Mouse (Mus musculus) left cerebral cortex, postnatal 14 days (tissue): ENCODE measurements at regions not wholly inside any gene's neighbourhood (a gene's known extent, or its start where the extent isn't known, plus 50 kb on each side); places are given as distances from the start of the nearest gene placed in this dataset.

ENCODE experiments used
- DNase-seq, 2 experiments: peaks; one replicate each; pipeline ENCODE4 v3.0.0; 2021 to 2022; ENCODE audit warnings: low spot score in 2 of 2, mixed read lengths in 1 of 2
- intact Hi-C: fragments of 180-260 bp; cut with DNase I; formaldehyde crosslinking; loops from one replicate; pipeline ENCODE4 v1.15.1; 2025

DNA sequence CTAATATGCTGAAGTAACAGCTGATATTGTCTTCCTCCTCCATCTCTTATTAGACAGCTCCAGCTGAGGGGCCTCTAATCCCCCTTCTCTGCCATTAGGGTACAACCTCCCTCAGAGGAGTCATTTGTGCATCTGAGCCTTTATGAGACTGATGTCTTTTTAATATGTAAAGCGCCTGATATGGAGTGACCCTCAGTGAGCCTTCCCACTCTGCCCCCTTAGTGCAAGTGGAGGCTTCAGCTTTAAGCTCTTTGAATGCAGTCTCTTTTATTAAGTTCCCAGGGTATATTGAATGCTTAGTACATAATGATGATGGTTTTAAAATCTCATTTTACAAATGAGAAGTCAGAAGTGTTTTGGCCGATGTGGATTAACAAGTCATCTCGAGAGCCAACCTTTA lies 191.5 kb downstream of the Otol1 start:
- intact Hi-C loops = no loop called here
- no peak for DNase-seq

DNA sequence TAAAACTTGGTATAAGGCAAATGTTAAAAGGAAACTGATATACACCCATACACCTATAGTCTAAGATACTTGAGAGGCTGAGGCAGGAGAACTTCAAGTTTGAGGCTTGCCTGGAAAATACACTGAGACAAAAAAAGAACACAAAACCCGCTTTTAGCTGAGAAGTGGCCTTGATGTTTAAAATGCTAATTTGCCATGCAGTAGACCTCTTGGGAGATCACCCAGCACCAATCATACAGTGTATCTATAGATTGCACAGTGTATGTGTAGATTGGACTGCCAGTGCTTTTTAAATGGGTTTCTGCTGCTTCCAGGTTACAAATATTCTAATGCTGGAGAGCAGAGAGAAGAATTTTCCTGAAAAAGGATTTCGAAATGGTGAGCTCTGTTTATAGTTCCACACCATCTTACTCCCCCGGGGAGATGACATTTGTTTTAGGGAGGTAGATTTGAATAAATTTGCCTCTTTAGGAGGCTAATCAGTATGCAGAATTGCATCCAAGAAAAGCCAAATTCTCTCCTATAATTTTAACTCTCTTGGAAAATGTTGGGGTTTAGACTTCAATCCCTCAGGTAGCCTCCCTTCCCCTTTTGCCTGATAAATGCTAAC lies 194.0 kb downstream of the Otol1 start:
- intact Hi-C loops = no loop called here
- DNase-seq = peak; percentile 10 to 22

DNA sequence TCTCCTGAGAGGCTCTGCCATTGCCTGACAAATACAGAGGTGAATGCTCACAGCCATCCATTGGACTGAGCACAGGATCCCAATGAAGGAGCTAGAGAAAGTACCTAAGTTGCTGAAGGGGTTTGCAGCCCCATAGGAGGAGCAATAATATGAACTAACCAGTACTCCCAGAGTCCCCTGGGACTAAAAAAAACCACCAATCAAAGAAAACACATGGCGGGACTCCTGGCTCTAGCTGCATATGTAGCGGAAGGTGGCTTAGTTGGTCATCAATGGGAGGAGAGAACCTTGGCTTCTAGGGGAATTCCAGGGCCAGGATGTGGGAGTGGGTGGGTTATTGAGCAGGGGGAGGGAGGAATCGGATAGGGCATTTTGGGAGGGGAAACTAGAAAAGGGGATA lies 207.8 kb downstream of the Otol1 start:
- no peak for DNase-seq
- intact Hi-C loops = no loop called here

DNA sequence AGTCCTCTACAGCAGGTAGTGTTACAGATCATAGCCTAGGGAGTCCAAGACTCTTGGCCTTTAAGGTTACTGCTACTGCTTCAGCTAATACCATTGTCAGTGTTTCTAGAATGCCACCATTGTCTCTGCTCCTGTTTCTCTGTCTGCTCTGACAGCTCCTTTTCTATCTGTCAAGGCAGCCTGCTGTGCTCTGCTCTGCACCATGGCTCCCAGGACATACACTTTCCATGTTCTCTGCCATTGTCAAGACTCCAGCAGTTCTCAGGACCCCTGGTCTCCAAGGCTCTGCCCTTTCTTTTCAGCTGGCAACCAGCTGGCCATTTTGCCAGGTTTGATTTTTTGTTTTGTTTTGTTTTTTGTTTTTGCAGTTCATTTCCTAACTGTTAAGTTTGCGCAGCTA lies 208.7 kb downstream of the Otol1 start:
- intact Hi-C loops = no loop called here
- no peak for DNase-seq

DNA sequence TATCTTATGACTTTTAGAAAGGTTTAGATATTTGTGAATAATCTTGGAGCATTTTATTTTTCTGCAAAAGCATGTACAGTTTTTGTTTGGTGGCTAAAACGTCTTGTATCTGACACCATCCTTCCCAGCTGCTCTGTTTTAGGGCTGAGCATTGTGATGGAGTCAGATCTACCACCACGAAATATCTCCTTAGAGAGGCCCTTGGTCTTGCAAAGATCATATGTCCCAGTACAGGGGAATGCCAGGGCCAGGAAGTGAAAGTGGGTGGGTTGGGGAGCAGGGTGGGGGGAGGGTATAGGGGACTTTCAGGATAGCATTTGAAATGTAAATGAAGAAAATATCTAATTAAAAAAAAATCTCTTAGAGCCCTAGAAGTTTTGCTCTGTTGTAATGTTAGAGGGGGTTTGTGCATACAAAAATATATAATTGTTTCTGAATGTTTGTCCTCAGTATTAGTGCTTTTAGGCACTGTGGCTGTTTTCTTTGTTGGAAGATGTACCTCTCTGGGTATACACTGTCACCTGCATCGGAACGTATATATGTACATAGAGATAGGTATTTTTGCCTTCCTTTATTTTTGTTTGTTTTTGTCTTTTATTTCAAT lies 211.4 kb downstream of the Otol1 start:
- no peak for DNase-seq
- intact Hi-C loops = no loop called here

DNA sequence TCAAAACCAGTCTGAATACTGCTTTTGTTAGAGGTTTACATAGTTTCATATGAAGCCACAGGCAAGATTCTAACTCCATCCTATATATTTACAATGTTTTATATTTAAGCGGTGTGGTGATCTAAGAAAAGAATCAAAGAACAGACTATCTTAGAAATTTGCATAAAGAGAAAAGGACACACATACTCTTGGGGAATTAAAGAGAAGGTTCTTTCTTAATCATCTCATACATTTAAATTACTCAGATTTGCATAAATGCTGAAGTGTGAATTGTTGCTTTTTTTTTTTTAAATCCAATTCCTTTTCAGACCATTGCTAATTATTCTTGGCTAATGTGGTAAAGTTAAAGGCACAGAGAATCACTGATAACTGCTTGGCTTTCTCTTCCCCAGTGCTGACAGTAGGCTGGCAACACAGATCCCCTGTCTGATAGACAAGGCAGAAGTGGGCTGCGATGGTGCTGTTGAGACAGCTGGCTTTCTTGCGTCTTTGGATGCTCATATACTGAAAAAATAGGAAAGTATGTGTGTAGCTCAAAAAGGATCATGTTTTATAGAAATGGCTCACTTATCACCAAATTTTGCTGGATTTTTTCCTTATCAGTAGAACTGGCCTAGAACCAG lies 216.1 kb downstream of the Otol1 start:
- intact Hi-C loops = no loop called here
- DNase-seq = peak; percentile 40 to 41

DNA sequence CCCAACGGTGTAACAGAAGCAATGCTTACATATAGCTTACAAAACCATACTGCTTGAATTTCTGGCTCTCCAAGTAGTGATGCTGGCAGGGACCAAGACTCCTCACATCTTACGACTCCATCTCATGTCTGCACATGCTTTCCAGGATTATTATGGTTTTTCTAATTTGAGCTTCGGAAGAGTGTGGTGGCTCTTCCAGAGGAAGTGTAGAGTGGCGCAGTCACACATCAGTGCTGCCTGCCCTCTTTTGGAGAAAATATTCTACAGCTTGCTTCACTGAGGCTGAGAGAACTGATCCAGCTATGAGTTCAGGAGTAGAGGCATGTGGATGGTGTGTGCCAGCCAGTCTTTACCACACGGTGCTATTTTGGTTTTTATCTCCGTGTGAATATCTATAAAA lies 217.4 kb downstream of the Otol1 start:
- intact Hi-C loops = no loop called here
- peak; percentile 28 to 42 for DNase-seq

DNA sequence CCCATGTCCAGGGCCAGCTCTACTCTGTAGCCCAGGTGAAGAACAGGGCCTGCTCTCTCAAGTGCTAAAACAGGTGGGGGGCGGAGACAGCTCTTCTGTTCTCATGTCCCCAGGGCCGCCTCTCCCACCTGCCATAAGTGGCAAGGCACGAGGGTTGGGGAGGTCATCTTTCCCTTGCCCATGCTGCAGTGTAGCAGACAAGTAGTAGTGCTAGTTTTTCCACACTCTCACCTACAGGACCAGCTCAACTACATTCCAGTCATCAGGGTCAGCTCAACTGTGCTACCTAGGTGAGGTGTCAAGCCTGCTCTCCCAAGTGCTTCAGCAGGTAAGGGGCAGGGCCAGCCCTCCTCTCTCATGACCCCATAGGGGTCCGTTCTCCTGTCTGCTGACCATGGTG lies 219.8 kb downstream of the Otol1 start:
- intact Hi-C loops = no loop called here
- no peak for DNase-seq

DNA sequence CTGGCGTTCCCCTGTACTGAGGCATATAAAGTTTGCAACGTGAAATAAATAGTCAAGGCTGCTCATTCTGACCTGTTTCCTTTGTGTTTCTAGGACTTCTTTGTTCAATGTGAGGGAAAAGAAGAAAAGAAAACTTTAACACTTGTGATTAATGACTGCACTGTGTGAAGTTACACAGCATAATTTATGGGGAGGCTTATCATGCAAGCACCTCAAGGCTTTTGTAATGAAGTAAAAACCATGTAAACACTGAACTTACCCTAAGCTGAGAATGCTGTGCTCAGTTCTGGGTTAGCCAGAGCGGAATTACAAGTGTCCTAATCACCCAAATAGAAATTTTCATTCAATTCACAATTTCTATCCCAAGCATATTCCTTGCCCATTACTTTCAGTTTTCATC lies 241.2 kb downstream of the Otol1 start:
- no peak for DNase-seq
- intact Hi-C loops = no loop called here

DNA sequence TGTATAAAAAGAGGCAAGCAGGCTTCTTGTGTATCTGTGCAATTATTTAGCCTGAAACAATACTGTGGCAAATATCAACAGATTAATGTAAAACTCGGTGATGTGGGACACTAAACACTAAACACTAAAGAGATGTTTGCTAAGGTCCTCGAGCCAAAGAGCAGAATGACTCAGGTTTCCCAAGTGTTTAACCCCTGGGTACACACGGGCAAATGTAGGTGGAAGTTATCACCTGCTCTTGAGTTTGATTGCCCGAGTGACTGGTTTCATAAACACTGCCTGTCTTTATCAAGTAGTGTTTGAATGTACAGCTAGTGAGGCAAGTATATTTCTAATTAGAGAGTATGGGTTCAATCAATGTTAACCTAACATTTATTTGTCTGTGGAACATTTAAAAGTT lies 242.5 kb downstream of the Otol1 start:
- intact Hi-C loops = no loop called here

DNA sequence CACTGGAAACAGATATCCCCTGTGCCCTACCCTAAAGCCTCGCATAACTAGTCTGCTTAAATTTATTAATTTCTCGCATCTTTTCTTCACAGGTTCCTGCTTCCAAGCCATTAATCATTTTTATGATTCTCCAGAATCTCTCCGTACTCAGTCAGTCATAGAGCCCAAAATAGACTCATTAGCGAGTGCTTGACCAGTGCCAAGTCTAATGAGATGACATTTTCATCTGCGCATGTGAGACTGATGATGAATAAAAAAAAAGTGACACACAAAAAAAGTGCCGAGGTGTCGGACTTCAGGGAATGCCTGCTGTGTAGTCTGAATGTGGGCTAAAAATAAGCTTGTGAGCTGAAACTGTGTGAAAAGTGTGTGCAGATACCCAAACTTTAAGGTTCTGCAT lies 243.3 kb downstream of the Otol1 start:
- intact Hi-C loops = no loop called here
- DNase-seq = no peak

More for the DNA sequence above, 242.5 kb downstream of the Otol1 start:
- no peak for DNase-seq

DNA sequence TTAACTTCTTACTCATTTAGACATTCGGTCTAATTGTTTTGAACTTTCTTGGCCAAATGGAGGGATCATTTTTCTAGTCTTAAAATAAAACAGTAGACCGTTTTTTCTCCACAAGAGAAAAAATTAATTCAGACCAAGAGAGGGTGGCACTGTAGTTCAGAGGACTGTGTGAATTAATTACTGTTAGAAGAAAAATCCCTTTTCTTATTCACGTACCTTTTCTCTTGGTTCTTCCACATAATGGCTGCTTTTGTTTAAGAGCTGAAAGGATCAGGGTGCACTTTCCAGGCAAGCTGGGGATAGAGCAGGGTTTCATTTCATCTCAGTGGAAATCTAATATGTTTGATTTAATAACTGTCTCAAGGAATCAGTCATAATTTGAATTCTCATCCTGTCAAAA lies 255.9 kb downstream of the Otol1 start:
- DNase-seq = no peak
- intact Hi-C loops = no loop called here

DNA sequence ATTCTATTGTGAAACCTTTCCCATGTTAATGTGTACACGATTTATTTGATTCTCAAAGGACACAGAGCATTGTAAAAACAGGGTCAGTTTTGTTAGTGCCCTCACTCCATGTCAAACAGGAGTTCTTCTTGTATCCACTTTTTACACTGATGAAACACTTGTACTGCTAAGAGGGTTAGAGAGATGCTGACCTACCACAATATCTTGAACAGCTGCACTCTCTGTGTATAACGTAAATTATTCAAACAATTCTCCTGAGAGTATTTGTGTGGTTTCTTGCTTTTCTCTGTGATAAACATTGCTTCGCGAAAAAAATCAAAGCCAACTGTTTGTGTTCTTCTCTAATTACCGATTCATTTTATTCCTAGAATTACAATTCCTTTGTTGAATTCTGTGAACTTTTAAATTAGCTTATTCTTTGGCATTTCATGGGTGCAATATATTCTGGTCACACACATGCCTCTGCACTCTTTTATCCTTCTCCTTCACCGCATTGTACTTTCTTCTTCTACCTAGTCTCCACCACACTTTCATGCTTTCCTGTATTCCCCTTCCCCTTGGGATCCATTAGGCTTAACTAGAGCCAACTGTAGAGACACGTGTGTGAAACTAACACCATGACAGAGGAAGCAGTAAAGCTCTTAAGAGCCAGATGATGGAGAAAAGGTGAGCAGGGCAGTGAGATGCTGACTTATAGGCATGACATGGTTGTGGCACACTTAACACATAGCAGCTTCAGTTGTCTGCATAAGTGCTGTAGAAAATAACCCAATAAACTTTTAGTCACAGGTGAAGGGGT lies 281.4 kb downstream of the Otol1 start:
- no peak for DNase-seq
- intact Hi-C loops = no loop called here

DNA sequence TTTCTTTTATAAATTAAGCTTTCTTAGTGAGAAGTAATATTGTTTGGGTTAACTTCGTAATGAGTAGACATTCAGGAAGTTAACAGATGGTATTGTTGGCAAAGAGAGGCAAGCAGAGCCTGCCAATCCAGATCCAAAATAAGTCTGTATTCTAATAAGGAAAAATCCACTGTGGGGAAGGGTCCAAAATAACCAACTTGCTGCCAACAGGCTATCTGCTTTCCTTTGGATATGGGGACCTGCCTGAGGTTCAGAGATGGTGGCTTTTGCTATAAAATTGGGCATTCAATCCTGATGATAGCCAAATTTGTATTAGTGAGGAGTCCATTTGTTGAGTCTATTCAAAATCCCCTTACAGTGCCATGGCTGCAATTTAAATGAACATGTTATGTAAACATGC lies 300.1 kb downstream of the Otol1 start:
- intact Hi-C loops = no loop called here
- peak in 1 of 2 experiments; percentile 5 for DNase-seq

DNA sequence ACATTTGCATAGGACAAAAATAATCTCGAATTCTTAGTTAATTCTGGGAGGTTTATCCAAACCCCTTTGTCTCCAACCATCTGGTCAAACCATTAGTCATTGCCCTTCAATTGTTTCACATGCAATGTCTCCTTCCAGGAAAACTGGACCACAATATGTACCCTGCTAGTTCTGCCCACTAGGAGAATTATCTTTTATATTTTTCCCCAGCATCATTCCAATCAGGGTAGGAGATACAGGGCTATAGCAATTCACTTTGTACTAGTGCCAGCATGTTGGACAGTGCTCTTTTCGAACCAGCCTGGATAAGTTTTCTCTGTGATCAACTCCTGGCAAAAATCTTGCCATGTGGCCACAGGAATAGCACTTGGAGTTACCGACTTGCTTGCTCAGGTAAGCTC lies 300.6 kb downstream of the Otol1 start:
- DNase-seq = no peak

DNA sequence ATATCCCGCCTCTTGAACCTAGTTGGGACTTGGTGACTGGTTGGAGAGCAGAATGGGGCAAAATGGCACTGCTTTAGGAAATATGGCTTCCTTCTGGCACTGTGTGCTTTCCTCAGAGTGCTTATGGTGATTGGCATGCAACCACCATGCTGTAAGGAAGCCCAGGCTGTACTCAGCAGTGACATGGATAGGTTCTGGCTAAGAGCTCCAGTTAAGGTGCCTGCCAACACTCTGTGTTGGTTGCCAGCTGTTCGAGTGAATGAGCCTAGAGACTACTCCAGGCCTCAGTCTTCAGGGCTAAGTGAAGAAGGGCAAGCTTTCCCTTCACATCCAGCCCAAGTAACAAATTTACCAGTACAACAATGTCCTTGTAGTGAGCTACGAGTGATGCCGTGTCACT lies 301.9 kb downstream of the Otol1 start:
- intact Hi-C loops = no loop called here
- no peak for DNase-seq

More for the DNA sequence above, 300.6 kb downstream of the Otol1 start:
- intact Hi-C loops = no loop called here

DNA sequence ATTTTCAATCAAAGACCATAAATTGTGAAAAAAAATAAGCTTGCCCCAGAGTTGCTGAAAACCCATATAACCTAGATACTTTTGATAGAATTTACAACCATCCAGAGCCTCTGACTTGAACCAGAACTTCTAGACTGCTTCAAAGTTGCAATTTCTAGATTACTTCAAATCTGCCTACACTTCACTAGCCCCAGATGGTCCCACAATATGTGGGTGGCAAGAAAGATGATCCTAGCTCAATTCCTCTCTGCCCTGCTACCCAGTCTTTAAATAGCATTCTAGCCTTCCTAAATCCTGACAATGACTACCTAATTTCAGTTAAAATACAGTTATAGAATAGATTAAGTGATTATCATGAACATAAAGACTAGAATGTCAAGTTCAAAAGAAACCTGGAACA lies 303.6 kb downstream of the Otol1 start:
- DNase-seq = peak in 1 of 2 experiments; percentile 9
- intact Hi-C loops = no loop called here

DNA sequence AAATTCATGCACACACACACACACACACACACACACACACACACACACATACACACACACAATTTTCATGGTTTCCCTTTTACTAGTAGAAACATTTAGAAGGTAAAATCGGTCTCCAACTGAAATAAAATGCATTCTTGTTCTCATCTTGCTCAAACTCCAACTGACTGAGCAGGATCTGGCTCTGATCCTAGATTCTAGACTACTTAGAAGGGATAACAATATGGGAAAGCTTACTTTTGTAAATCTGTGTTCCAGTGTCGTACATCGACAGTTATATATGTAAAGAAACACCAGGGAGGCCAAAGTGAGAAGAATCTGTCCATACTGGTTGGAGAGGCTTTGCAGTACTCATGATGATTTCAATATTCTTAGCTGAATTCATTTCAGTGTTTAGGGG lies 304.6 kb downstream of the Otol1 start:
- intact Hi-C loops = no loop called here
- DNase-seq = peak in 1 of 2 experiments; percentile 18

DNA sequence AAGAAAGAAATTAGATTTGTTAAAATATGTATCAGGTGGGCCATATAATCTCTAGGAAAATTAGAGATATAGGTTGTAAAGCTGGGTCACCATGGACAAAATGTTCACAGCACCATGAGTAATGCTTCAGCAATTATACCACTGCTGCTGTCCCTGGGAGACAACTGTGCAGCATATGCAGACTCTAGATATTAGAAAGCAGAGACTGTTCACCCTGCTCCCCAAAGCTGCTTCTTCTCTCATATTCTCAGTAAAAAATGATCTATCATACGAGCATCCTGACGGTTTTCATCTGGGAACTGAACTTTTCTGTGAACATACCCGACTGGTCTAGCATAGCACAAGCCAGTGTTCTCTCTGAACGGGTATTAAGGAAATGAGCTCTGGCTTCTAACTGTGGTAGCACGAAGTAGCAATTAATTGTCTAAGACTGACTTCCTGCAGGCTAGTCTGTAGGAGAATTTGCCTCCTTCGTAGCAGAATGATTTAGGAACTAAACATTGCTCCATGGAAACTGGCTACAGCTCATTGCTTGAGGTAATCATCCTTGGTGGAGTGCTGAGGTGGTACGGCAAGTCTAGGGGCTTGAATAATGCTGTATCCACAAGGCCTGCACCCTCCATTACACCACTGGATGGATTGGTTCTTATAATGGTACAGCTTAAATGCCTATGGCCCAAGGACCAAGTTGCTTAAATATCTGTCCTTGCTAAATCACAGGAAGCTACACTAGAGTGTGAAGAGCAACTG lies 305.9 kb downstream of the Otol1 start:
- no peak for DNase-seq
- intact Hi-C loops = no loop called here

DNA sequence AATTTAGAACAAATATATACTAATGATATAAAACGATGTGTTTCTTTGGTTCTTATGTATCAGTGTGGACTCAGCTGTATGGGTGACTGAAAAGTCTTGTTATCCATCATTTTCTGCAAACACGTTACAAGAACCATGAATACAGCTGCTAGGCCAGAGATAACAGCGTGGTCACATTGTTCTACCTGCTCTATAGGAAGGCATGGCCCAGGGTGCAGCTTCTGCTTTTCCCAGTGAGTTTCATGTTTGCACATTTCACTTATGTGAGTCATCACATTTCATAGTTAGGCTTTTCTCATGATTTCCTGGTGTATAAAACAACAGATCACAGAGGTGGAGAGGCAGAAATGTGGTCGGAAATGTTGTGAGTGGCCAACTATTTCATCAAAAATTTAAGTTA lies 306.8 kb downstream of the Otol1 start:
- intact Hi-C loops = no loop called here
- no peak for DNase-seq
